Mouse (Mus musculus) adrenal gland, postnatal 25 days (tissue): ENCODE results near the gene Olfr1377. TPM values are rescaled to one million over a fixed set of nuclear protein-coding genes. Genes with fewer than 3 reads are reported as not detected.

ENCODE experiments used
- total RNA-seq: library from RNA; stranded (reverse); gene quantifications from 2 replicates; pipeline ENCODE4 v1.2.3, GENCODE M21; 2021

Gene Olfr1377
- total RNA-seq, 1 experiment from 2014 or later = not detected

Other genes with a start within 250 kb of the Olfr1377 start
- gene Zfp354c, start 154.2 kb upstream of the Olfr1377 start, total RNA-seq = 5.5 and 5.6 TPM in 2 replicates
- 0.62 and 1.0 TPM in 2 replicates for gene Zfp879, start 140.4 kb upstream of the Olfr1377 start, total RNA-seq
- gene Grm6, start 131.3 kb upstream of the Olfr1377 start, total RNA-seq = not detected in 2 replicates
- 4.7 and 6.3 TPM in 2 replicates for gene Zfp454, start 94.3 kb upstream of the Olfr1377 start, total RNA-seq
- gene Zfp2, start 65.8 kb upstream of the Olfr1377 start, total RNA-seq = 7.4 and 11.2 TPM in 2 replicates
- gene Zfp354b, start 50.3 kb upstream of the Olfr1377 start, total RNA-seq = 3.4 and 4.1 TPM in 2 replicates
- gene 4933414I15Rik, start 38.2 kb upstream of the Olfr1377 start, total RNA-seq = not detected in 2 replicates
- not detected in 2 replicates for gene Prop1, start 28.2 kb upstream of the Olfr1377 start, total RNA-seq
- gene Olfr1378, start 15.4 kb upstream of the Olfr1377 start, total RNA-seq = not detected in 2 replicates
- gene Olfr51, start 21.6 kb downstream of the Olfr1377 start, total RNA-seq = not detected in 2 replicates
- 0.33 and 0.49 TPM in 2 replicates for gene Olfr54, start 32.3 kb downstream of the Olfr1377 start, total RNA-seq
- not detected in 2 replicates for gene Olfr1375, start 66.1 kb downstream of the Olfr1377 start, total RNA-seq
- 8.0 and 8.8 TPM in 2 replicates for gene Zfp354a, start 77.3 kb downstream of the Olfr1377 start, total RNA-seq
- gene Gm12569, start 238.5 kb downstream of the Olfr1377 start, total RNA-seq = not detected in 2 replicates